Comparison of ENCODE assay signal across 11 mouse cellular contexts in the genomic region with DNA sequence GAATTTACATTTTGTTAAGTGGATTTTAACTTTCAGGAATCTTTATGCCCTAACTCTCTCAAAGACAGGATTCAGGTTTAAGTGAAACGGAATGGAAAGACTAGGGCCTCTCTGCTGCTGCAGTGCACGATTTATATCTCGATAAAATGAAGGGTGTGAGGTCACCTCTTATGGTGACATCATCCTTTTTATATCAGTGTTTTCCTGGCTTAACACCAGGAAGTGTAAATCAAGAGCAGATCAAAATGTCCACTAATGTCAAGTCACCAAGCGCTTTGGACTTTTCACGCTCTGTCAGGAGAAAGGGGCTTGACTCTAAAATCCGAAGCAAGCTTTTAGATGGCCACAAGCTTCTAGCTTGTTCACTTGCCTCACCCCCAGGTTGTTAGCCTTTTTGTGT.
"Had no signal": no experiment of that assay in that cellular context is flagged by ENCODE, and none has a peak within 500 bp of the region (broad histone marks: within the 10 kb centered on the region; RNA-seq: fewer than 3 reads in every experiment).

No protein-coding gene starts in this region.

- H3K36me3 ChIP-seq: limb, embryonic 13.5 days; midbrain, embryonic 12.5 days; neural tube, embryonic 15.5 days had no signal

- H3K9ac ChIP-seq: limb, embryonic 13.5 days; liver, embryonic 14.5 days; midbrain, embryonic 12.5 days; neural tube, embryonic 15.5 days had no signal

- H3K27ac ChIP-seq: limb, embryonic 13.5 days; liver, embryonic 14.5 days; midbrain, embryonic 12.5 days; neural tube, embryonic 15.5 days had no signal

- H3K27me3 ChIP-seq: limb, embryonic 13.5 days; midbrain, embryonic 12.5 days; neural tube, embryonic 15.5 days had no signal

- H3K9me3 ChIP-seq: limb, embryonic 13.5 days; midbrain, embryonic 12.5 days; neural tube, embryonic 15.5 days had no signal

- ATAC-seq: midbrain, embryonic 16.5 days had no signal

- H3K4me3 ChIP-seq: limb, embryonic 13.5 days; midbrain, embryonic 12.5 days; neural tube, embryonic 15.5 days had no signal

- H3K4me2 ChIP-seq: limb, embryonic 13.5 days; midbrain, embryonic 12.5 days; neural tube, embryonic 15.5 days had no signal

- DNase-seq: kidney, postnatal 14 days; left cerebral cortex, postnatal 4 days; lung, adult 18-20 months; right cerebral cortex, adult 18-20 months; right cerebral cortex, postnatal 25 days; thymus, postnatal 4 days had no signal
